Mouse (Mus musculus) cerebellum, adult 2 months (tissue): ENCODE measurements at regions not wholly inside any gene's neighbourhood (a gene's known extent, or its start where the extent isn't known, plus 50 kb on each side); places are given as distances from the start of the nearest gene placed in this dataset.

ENCODE experiments used
- CTCF ChIP-seq: fragments of 200-500 bp; IDR thresholded peaks from 2 replicates; pipeline ENCODE4 v1.5.1; 2011; ENCODE audit warnings: low read depth, mild to moderate bottlenecking, control low read depth, low read length, moderate library complexity, borderline replicate concordance; ENCODE audit not compliant: insufficient read depth
- POLR2A ChIP-seq: fragments of 200-500 bp; IDR thresholded peaks from 2 replicates; pipeline ENCODE4 v1.6.1; 2011; ENCODE audit warnings: low read length, control low read depth, borderline replicate concordance; ENCODE audit not compliant: insufficient read depth

DNA sequence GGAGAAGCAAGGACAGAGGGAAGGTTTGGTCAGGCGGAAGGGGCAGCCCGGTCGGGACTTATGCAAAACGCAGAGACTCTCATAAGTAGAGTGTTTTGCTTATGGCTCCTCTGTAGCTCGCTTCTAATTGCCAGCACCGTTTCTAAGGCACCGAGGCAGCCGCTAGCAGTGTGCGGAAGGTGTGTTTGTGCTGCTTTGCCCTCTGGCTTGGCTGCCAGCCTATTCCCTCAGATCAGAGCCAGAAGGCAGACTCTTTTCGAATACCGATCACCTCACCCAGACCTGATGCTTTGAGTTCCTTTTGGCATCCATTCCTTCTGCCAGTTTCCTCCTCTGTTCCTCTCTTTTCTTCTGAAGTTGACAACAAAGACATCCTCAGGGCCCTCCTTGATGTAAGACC, 93.4 kb upstream of the Ttc29 start:
- TF ChIP-seq CTCF = no peak
- TF ChIP-seq POLR2A = no peak
